Mouse (Mus musculus) embryonic facial prominence, embryonic 11.5 days (tissue): ENCODE results near the gene Bcr. TPM values are rescaled to one million over a fixed set of nuclear protein-coding genes. Genes with fewer than 3 reads are reported as not detected.

Source experiments
- ATAC-seq: fragments of 200-750 bp; cut with Nextera tagmentation; replicated peaks from 2 replicates; pipeline ENCODE4 v1.8.0; 2017; ENCODE audit warnings: low read depth; ENCODE audit not compliant: insufficient number of reproducible peaks, low FRiP score, low TSS enrichment
- DNase-seq: peaks from one replicate; pipeline ENCODE4 v3.0.0-alpha.2; 2015; ENCODE audit warnings: low spot score
- H3K27ac ChIP-seq: fragments of 300-500 bp; sonication (generic); replicated peaks from 2 replicates; pipeline ENCODE4 v1.5.1; 2014; ENCODE audit warnings: mild to moderate bottlenecking, low read depth, low read length, control low read depth
- H3K27me3 ChIP-seq: fragments of 300-500 bp; sonication (generic); 2 replicates; pipeline ENCODE4 v1.6.1; 2014; ENCODE audit warnings: mild to moderate bottlenecking, low read length, moderate library complexity, mixed read lengths; ENCODE audit not compliant: control insufficient read depth, insufficient read depth
- H3K36me3 ChIP-seq: fragments of 300-500 bp; sonication (generic); replicated peaks from 2 replicates; pipeline ENCODE4 v1.6.1; 2014; ENCODE audit warnings: low read depth, mild to moderate bottlenecking, low read length, moderate library complexity, mixed read lengths; ENCODE audit not compliant: control insufficient read depth, insufficient read depth
- H3K4me1 ChIP-seq: fragments of 300-500 bp; sonication (generic); 2 replicates; pipeline ENCODE4 v1.6.1; 2014; ENCODE audit warnings: low read length, mixed read lengths; ENCODE audit not compliant: control insufficient read depth, insufficient read depth
- H3K4me2 ChIP-seq: fragments of 300-500 bp; sonication (generic); 2 replicates; pipeline ENCODE4 v1.6.1; 2014; ENCODE audit warnings: low read depth, mild to moderate bottlenecking, control low read depth, low read length, moderate library complexity
- H3K4me3 ChIP-seq: fragments of 300-500 bp; sonication (generic); 2 replicates; pipeline ENCODE4 v1.5.1; 2014; ENCODE audit warnings: low read depth, low read length, control low read depth
- H3K9ac ChIP-seq: fragments of 300-500 bp; sonication (generic); replicated peaks from 2 replicates; pipeline ENCODE4 v1.6.1; 2014; ENCODE audit warnings: mild to moderate bottlenecking, control low read depth, low read length
- H3K9me3 ChIP-seq: fragments of 300-500 bp; sonication (generic); replicated peaks from 2 replicates; pipeline ENCODE4 v1.6.1; 2016; ENCODE audit warnings: mild to moderate bottlenecking, low read length, inconsistent platforms, mixed read lengths; ENCODE audit not compliant: control insufficient read depth
- WGBS: fragments of 180-500 bp; shearing (Covaris S2); extraction: QIAGEN DNeasy Blood & Tissue Kit; methylation state at CpG from one replicate; pipeline ENCODE4 v1.1.7; 2014; 5-methylcytosine and 5-hydroxymethylcytosine counted together
- polyA plus RNA-seq: library from polyadenylated mRNA; unstranded; fragments of >200 nt; fragmentation: Nextera tagmentation; extraction: Ambion mirVana; gene quantifications from 2 replicates; pipeline ENCODE4 v1.2.1, GENCODE M21; 2014

Bcr gene
- polyA plus RNA-seq, 1 experiment from 2014 or later: 10.3 TPM

- no peaks in the 10 kb centered on the region for H3K27me3 ChIP-seq
- no peak overlapping the region for H3K9ac ChIP-seq
- DNase-seq: no peak
- H3K9me3 ChIP-seq: no peaks in the 10 kb centered on the region
- no peak overlapping the region for H3K4me2 ChIP-seq
- 83% methylated on average over 6 of the region's 6 CpGs for WGBS
- H3K27ac ChIP-seq: no peak overlapping the region
- H3K4me3 ChIP-seq: no peak overlapping the region
- ATAC-seq: no peak
- no peaks in the 10 kb centered on the region for H3K36me3 ChIP-seq
- H3K4me1 ChIP-seq: peaks cover 5% of the 10 kb centered on the region
Measured at GRCm38 (mm10) chr10:75065691-75066090, 5.3 kb downstream of the Bcr start.

DNA sequence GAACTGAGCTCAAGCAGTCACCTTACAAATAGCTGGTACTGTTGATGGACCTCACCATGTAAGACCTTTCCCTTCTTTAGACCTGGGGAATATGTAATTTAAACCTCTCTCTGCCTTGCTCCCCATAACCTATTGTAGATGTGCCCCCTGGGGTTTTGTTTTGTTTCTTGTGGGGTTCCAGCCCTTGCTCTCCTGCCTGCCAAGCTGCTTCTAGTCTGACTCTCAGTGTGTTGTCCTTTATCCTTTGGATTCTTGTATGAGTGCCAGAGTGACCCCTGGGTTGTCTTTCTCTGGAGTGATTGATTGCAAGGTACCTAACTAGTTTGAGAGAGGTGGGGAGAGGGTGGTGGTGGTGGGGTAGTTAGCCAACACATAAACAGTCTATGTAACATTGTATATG, 7.1 kb downstream of the Bcr start:
- Histone ChIP-seq H3K27me3 (no peaks in the 10 kb centered on the region), H3K4me2 (no peak overlapping the region), H3K9me3 (no peaks in the 10 kb centered on the region), H3K27ac (no peak overlapping the region), H3K36me3 (no peaks in the 10 kb centered on the region), H3K4me1 (peaks cover 5% of the 10 kb centered on the region; the same call in 1 of the 2 replicates), H3K9ac (no peak overlapping the region), H3K4me3 (no peak overlapping the region)
- DNase-seq (no peak), ATAC-seq (no peak)

DNA sequence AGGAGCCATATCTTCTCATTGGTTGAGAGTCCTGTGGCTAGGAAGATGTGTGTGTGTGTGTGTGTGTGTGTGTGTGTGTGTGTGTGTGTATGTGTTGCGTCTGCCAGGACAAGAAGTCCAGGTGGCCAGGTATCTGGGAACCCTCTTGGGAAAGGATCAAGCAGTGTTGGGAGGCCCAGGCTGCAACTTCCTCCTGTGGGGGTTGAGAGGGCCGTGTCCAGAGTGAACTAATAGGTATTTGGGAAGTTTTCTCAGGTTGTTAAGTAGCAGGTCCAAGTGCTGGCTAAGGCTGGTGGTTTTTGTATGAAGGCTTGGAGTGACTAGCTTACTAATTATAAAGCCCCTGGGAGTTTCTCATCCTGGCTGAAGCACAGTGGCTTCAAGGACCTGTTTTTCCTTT, 7.7 kb downstream of the Bcr start:
- H3K9me3 ChIP-seq: no peaks in the 10 kb centered on the region
- no peak for DNase-seq
- no peak overlapping the region for H3K9ac ChIP-seq
- no peaks in the 10 kb centered on the region for H3K27me3 ChIP-seq
- H3K4me2 ChIP-seq: no peak overlapping the region
- ATAC-seq: no peak
- no peaks in the 10 kb centered on the region for H3K36me3 ChIP-seq
- no peak overlapping the region for H3K27ac ChIP-seq
- WGBS: 42% methylated on average over 2 of the region's 2 CpGs
- H3K4me3 ChIP-seq: no peak overlapping the region
- H3K4me1 ChIP-seq: 0 out of 2 replicates have a peak, but pooled peaks cover 2% of the 10 kb centered on the region

- ATAC-seq (no peak), DNase-seq (no peak)
- 63% methylated on average over 12 of the region's 12 CpGs for WGBS
- Histone ChIP-seq H3K36me3 (no peaks in the 10 kb centered on the region), H3K4me2 (no peak overlapping the region), H3K9ac (no peak overlapping the region), H3K27ac (no peak overlapping the region), H3K9me3 (no peaks in the 10 kb centered on the region), H3K4me3 (no peak overlapping the region), H3K27me3 (no peaks in the 10 kb centered on the region), H3K4me1 (0 out of 2 replicates have a peak, but pooled peaks cover 2% of the 10 kb centered on the region)
Measured at GRCm38 (mm10) chr10:75068624-75069328, 8.4 kb downstream of the Bcr start.

GRCm38 (mm10) chr10:75070281-75070976, 10.0 kb downstream of the Bcr start:
- Histone ChIP-seq H3K4me3 (no peak overlapping the region), H3K4me1 (no peaks in the 10 kb centered on the region), H3K36me3 (no peaks in the 10 kb centered on the region), H3K4me2 (no peak overlapping the region), H3K9me3 (no peaks in the 10 kb centered on the region), H3K9ac (no peak overlapping the region), H3K27me3 (no peaks in the 10 kb centered on the region), H3K27ac (no peak overlapping the region)
- no peak for ATAC-seq
- WGBS: 82% methylated on average over 11 of the region's 11 CpGs
- DNase-seq: no peak

- DNase-seq: no peak
- Histone ChIP-seq H3K4me1 (no peaks in the 10 kb centered on the region), H3K9ac (no peak overlapping the region), H3K9me3 (no peaks in the 10 kb centered on the region), H3K27ac (no peak overlapping the region), H3K27me3 (no peaks in the 10 kb centered on the region), H3K4me2 (no peak overlapping the region), H3K36me3 (no peaks in the 10 kb centered on the region; the same call in 1 of the 2 replicates), H3K4me3 (no peak overlapping the region)
- no peak for ATAC-seq
- WGBS: 86% methylated on average over 5 of the region's 5 CpGs
Measured at GRCm38 (mm10) chr10:75075665-75076064, 15.3 kb downstream of the Bcr start.

DNA sequence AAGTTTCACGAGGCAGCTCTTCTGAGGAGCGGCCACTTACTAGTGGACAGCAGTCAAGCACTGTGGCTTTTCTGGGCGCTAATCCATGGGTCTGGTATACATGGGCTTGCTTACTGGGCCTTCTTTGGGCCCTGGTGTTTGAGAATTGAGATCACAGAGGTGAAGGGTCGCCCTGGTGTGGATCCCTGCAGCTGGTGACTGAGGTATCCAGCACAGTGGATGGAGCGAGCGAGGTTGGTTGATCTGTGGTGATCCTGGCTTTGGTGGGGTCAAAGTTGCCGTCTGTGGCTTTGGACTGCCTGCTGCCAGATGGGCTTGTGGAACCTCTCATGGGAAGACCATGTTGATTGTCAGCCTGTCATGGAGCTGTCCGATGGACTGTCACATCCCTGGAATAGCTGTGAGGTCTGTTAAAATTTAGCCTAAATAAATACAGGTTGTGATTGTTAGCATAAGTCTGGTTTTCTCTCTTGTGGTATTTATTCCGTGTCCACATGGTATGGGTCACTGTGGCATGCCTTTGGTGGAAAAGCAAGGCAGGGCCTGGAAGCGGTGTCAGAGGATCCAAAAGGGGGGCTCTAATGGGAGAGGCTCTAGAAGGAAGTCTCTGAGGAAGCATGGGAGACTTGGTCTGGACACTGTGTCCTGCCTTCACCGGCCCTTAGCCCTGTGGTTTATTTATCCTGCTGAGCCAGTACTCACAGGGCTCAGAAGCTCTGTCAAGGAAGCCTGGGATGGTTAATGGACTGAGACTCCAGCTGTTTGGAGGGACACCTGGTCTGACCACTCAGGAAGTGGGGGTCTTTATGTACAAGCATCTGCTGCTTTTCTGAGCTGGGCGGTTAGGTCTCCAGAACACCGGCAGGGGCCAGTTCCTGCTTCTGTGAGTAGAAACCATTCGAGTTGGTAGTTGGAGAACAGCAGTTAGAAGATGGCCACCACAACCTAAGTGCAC, 18.1 kb downstream of the Bcr start:
- H3K9ac ChIP-seq: no peak overlapping the region
- no peaks in the 10 kb centered on the region for H3K9me3 ChIP-seq
- no peak overlapping the region for H3K27ac ChIP-seq
- WGBS: 75% methylated on average over 14 of the region's 14 CpGs
- H3K4me1 ChIP-seq: no peaks in the 10 kb centered on the region
- H3K27me3 ChIP-seq: no peaks in the 10 kb centered on the region
- H3K4me2 ChIP-seq: no peak overlapping the region
- no peak overlapping the region for H3K4me3 ChIP-seq
- ATAC-seq: no peak
- H3K36me3 ChIP-seq: no peaks in the 10 kb centered on the region; the same call in 1 of the 2 replicates
- no peak for DNase-seq
